Mouse (Mus musculus) heart, adult 2 months (tissue): ENCODE data around the gene Ccr1l1.

Experiments
- CTCF ChIP-seq: fragments of 200-600 bp; IDR thresholded peaks from 2 replicates; pipeline ENCODE4 v1.8.1; 2022; ENCODE audit warnings: antibody characterized with exemption, mild to moderate bottlenecking, moderate library complexity
- EP300 ChIP-seq: fragments of 200-500 bp; IDR thresholded peaks from 2 replicates; pipeline ENCODE4 v1.6.1; 2011; ENCODE audit warnings: low read depth, low read length, control low read depth; ENCODE audit not compliant: insufficient read depth
- POLR2A ChIP-seq: fragments of 200-500 bp; IDR thresholded peaks from 2 replicates; pipeline ENCODE4 v1.6.1; 2011; ENCODE audit warnings: mild to moderate bottlenecking, low read depth, low read length, control low read depth; ENCODE audit not compliant: insufficient read depth

- TF ChIP-seq POLR2A = no peak
- no peak for TF ChIP-seq CTCF
- no peak for TF ChIP-seq EP300
Measured at GRCm38 (mm10) chr9:123936604-123937280, 41.5 kb downstream of the Ccr1l1 start.
